Mouse (Mus musculus) embryo, embryonic 10 days (tissue): ENCODE measurements around the gene Cenpl.
"Not testable (repeated sequence)": the region's sequence is repeated elsewhere in the genome, so short reads cannot be mapped to it uniquely, and the experiment has no call there.

ENCODE experiments used
- DNase-seq: peaks from one replicate; pipeline ENCODE4 v3.0.0-alpha.2; 2015; ENCODE audit warnings: low spot score

Cenpl gene

DNA sequence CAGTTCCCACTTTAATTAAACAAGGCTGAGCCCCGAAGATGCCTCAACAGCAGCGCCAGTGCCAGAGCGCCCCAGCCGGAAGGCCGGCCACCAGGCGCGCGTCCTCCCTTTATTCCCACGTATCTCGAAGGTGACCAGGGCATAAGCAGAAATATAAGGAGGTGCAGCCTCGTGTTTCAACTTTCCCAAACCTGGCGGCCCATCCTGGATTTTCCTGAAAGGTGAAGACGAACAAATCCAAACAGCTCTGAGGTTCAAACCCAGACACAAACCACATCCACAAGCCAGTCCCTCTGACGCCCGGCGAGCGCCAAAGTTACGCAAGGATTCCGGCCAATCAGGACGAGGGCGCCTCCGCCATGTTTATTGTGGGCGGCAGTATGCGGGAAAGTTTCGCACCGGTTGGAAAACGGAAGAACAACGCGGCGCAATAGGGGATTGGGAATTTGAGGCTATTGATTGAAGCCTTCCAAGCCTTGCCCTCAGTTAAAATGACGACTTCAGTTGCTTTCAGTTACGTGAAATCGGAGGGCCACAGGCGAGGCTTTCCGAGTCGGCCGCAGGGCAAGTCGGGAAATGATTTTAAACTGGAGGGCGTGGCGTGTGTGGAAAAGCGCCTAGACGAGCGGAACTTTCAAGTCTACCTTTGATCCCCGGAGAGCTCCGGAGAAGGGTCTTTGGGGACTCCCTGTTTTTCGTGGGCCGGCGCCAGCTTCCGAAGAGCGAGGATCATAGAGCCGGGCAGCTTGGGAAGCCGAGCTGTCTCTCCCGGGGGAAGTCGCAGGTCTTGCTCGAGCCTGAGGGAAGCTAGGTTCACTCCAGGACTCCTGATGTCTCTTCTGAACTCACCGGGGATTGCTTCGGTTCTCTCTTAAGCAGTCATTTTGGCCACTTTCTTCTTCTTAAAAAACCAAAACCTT is at the start of gene Cenpl, which contains the start of gene Dars2:
Cenpl (plus strand) TSS at position 362 of the 920 bp plus-strand sequence.
Dars2 (minus strand) TSS at position 307 of the 920 bp plus-strand sequence.
- DNase-seq = peak; percentile 98

DNA sequence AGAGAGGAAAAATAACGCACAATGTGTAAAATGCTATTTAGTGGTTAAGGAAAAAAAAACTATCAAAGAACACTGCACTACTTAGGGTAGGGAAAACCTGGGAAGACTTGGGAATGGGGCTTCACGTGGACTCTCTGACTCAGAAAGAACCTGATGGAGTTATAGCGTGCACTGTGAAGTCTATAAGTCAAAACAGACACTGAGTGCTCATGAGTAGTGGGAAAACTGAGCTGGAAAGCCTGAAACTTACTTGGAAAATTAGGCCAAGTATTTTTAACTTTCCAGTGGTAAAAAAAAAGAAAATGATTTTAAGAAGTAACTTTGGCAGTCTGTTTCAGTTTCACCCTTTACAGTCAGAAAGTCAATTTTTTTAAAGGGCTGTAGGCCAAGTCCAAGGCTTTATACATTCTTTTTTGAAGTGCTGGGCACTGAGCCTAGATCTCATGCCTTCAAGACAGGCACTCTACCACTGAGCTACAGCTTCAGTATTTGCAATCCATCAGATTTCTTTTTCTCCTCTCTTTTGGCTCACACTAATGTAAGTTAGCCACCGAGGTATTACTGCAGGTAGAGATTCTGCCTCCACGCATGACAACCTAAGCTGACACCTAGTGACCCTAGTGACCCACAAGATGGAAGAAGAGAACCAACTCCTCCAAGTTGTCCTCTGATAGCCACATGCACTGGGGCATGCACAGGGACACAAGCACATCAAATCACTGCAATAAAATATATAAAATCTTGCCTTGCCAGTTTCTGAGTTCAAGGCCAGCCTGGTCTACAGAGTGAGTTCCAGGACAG is 44.9 kb upstream of the Cenpl start:
- no peak for DNase-seq

DNA sequence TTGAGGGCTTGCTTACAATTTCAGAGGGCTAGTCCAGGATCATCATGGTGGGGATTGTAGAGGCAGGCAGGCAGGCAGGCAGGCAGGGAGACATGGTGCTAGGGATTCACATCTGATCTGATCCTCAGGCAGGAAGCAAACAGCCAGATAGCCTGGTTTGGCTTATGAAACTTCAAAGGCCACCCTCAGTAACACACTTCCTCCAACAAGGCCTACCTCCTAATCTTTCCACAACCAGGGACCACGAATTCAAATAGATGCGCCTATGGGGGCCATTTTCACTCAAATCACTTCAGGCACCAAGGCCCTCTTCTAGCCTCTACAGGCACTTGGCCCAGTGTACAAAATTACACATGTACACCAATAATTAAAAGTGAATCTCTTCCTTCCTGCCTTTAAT is 43.3 kb upstream of the Cenpl start:
- no peak for DNase-seq

DNA sequence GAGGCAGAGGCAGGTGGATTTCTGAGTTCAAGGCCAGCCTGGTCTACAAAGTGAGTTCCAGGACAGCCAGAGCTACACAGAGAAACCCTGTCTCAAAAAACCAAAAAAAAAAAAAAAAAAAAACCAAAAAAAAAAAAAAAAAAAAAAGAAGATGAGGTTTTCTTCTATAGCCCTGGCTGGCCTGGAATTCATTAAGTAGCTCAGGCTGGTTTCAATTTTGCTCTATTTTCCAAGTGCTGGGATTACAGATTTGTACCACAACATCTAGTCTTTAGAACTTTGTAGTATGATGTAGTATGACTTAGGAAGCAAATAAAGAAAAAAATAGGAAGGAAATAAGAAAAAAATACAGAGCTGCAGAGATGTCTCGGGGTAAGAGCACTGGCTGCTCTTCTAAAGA is 42.1 kb upstream of the Cenpl start:
- DNase-seq = not testable (repeated sequence)

DNA sequence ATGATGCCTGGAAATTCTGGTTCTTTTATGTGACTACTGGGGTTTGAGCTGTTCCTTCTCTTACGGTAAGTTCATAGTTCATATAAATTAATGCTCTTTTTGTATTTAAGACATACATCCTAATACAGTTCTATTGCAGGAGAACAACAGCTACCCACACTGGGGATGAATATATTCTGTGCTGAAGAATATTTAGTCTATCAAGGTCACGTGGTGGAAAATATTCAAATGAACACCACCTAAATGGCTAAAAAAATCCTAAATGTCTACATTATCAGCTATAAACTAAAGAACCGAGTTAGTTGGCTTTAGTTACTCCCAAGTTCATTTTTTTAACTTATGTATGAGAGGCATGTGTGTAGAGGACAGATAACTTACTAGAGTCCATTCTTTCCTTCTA is 40.5 kb upstream of the Cenpl start:
- DNase-seq = no peak

GRCm38 (mm10) chr1:161031881-161032280 is 38.6 kb upstream of the Cenpl start:
- no peak for DNase-seq

DNA sequence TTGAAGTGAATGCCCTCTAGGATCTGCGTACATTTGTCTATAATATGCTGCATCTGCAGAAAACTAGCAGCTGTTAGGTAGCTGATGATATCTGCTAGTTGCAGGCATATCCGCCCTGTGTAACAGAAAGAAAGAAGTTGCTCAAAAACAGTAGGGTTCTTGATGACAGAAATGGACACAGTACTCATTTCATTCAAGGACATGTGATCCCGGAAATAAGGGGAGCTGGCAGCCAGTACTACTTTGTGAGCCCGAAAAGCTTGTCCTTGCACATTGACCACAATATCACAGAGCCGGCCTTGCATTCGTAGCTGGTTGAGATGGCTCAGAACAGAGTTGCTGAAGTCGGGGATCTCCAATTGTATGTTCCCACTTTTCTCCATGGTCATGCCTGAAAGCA is 38.2 kb upstream of the Cenpl start:
- DNase-seq = no peak

DNA sequence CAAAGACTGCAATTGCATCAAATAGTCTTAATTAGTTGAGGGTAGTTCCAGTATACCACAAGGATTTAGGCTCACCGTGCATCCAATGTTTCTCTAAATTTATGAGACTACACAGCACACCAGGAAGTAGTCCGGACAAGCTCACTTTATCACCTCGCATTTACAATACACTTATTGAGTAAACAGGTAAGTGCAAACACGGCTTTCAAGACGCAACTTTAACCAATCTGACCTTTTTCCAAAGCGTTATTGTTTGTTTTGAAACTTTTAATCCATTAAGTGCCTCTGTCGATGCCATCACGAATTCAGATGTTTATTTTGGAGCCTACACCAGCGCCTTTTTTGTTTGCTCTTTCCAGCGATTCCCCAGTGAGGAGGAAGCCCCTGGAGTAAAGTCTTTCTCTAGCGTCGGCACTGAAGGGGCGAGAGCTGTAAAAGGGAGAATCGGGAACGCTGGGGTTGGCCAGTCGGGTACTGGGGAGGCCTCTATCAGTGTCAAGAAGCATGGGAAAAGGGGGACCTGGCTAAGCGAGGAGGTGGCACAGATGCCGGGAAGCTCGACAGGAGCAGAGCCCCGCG is 36.6 kb upstream of the Cenpl start:
- DNase-seq = no peak

DNA sequence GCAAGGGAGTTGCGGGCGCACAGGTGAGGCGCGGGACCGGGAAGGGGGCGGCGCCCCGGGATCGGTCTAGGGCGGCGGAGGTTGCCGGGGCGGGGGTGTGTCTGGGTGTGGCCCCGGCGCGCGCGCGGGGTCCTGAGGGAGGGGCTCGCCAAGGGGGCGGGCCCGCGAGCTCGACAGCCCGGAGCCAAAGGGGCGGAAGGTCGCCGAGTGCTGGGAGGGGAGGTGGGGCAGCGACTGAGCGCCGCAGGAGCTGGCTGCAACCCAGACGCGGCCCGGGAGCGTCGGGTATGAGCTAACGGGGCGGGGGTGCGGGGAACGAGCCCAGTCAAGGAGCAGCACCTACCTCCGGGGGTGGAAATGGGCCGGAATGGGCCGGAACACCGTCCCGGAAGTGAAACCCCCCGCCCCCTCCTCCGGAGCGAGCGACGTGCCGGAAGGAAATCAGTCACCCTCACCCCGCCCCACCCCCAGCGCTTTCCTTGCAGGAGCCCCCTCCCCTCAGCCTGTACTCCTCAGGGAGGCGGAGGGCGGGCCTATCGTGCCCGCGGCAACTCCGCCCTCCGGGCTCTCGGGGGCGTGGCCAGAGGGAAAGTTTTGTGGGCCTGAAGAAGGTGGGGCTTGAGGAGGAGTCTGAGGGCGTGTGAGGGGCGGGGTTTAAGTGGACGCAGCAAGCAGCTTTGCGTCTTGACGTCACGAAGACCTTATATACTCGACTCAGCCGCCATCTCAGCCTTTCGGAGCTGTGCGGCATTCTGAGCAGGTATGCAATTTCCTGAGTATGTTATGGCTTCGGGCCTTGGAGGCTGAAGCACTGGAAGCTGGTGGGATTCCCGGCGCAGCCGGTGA is 35.9 kb upstream of the Cenpl start, which contains the start of gene Zbtb37:
Zbtb37 (minus strand) TSS at position 415 of the 846 bp plus-strand sequence.
- peak; percentile 96 for DNase-seq

- no peak for DNase-seq
Observed at GRCm38 (mm10) chr1:161035281-161035785, 35.2 kb upstream of the Cenpl start.

GRCm38 (mm10) chr1:161035786-161036404 is 34.6 kb upstream of the Cenpl start:
- peak; percentile 71 for DNase-seq

GRCm38 (mm10) chr1:161036411-161036841 is 34.1 kb upstream of the Cenpl start:
- DNase-seq = peak; percentile 57

DNA sequence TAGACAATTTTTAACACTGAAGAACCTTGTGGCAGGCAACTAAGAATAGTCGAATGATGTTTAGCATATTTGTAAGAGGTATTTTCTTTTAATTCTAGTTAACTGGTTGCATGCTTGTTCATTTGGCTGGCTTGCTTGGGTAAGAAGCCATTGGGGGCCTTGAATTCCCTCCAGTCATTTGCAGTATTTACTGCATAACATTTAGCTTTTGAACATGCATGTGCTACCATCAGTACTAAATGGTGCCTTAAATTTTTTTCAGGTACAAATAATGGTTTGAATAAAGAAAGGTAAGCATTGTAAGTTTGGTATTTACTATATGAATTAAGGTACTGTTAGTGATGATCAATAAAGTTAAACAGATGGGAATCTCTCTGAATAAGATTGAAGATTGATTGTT is 33.5 kb upstream of the Cenpl start:
- no peak for DNase-seq

- DNase-seq = peak; percentile 21
Observed at GRCm38 (mm10) chr1:161037599-161037998, 32.9 kb upstream of the Cenpl start.

DNA sequence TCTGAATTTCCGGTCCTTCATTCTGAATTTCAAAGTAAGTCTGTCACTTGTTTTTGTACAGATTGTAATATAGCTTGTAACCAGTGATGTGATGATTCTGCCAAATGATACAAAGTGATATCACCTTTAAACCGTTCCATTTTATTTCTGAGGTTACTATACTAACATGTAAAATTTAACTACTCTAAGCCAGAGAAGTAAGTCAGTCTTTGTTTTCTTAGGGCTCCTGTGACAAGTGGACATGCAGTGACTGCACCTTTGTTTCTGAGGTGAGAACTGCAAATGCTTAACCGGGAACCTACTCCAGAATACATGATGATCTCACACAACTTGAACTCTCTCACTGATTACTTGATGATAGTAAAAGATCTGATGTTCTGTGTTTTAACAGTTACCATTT is 32.5 kb upstream of the Cenpl start:
- peak; percentile 20 for DNase-seq

DNA sequence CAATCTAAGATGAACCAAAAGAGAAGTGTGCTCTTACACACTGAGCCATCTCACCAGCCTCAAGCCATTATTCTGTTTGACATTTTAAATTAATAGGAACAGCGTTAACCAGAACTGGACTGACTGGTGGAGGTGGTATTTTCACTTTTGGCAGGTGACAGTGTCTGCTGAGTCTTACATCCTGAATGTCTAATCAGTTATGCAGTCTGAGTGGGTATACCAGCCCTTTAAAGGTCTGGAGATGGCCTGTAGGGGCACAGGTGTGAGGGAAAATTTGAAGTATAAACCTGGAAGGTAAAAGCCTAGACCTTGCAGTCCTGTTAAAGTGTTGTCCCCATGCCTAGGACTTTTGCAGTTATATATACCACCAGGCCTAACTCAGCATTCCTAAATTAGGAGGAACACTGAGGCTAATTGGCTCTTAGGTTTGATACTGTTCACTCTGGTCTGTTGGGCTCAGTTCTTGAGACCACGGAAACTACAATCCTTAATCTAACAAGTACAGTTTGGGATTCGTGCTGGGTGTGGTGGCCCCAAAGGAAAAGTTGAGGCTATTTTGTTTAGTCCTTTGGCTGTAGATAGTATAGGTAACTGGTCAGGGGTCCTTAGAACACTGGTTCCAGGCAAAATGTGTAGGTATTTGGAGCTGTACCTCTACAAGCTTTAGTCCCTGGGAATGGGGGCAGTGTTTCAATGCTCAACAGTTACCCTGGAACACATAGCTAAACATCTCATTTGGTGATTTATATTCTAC is 31.4 kb upstream of the Cenpl start:
- peak; percentile 69 for DNase-seq

DNA sequence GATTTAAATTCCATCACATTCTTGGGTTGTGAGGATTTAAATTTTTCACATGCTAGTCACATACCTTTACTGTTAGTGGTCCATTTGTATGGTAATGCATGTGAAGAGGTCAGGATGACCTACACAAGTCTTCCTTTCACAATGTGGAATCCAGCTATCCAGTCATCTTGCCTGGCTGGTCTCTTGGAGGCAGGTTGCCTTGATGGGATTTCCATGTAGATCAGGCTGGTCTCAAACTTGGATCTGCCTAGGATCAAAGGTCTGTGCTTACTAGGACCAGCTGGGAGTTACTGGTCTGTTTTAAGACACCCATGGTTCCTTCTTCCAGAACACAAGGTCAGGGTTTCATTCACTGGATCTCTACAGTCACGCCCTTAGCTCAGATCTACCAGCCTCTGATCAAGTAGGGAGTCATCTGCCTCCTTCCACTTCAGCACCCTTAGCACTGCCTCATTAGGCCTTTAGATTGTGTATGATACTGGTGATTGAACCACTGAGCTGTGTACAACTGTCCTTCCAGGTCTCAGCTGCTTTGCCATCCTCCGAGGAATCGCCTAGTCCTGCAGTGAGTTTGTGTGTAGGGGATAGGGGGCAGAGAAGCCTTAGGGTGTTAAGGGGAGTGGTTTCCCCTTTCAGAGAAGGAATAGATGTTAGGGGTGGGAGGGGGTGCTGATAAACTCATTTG is 30.6 kb upstream of the Cenpl start:
- DNase-seq = peak; percentile 82

GRCm38 (mm10) chr1:161040426-161040770 is 30.1 kb upstream of the Cenpl start:
- DNase-seq = no peak

- DNase-seq = no peak
Observed at GRCm38 (mm10) chr1:161040855-161041254, 29.7 kb upstream of the Cenpl start.
